Mouse (Mus musculus): Measurements from ENCODE around the gene Igsf3. TPM values are rescaled to one million over a fixed set of nuclear protein-coding genes. Genes with fewer than 3 reads are reported as not detected.

The Igsf3 gene
- polyA plus RNA-seq, 2 experiments: 20.4 to 38.4 TPM

DNA sequence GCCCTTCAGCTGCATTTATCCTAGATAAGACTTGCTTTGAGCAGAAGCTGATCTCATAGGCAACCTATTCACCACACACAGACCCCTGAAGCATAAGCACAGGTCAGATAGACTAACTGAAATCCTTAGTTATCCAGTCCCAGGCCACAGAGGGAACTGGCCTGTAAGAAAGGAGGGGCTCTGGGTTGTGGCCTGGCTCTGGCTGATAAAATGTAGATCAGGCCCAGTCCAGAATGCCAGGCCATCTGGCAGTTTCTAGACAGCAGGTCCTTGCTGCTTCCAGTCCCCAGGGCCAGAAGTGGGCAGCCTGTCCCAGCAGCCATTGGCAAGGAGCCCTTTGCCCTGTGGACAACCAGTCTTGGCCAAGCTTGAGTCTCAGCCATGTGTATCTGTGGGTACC lies 22.4 kb upstream of the Igsf3 start:
- no peak overlapping the region for H3K4me3 ChIP-seq (replicated peaks; ENCODE audit: low read length)
- no peaks in the 10 kb centered on the region for H3K27me3 ChIP-seq (ENCODE audit: control insufficient read depth, insufficient read depth, low read length)
- DNase-seq (ENCODE audit: low spot score) (no peak), ATAC-seq (ENCODE audit: low FRiP score, low read depth) (no peak)
- no peak overlapping the region for H3K27ac ChIP-seq (replicated peaks; ENCODE audit: low read depth, low read length)
- H3K9ac ChIP-seq (ENCODE audit: low read depth, low read length, severe bottlenecking): no peak overlapping the region
- H3K4me1 ChIP-seq (ENCODE audit: control insufficient read depth, insufficient read depth, low read length): peaks cover 14% of the 10 kb centered on the region
- no peaks in the 10 kb centered on the region for H3K9me3 ChIP-seq (ENCODE audit: control insufficient read depth, low read length)
- TF ChIP-seq POLR2A (IDR thresholded peaks at IDR 0.05; ENCODE audit: borderline replicate concordance, extremely low read depth, insufficient read depth, insufficient read length): no peak
- H3K4me2 ChIP-seq (replicated peaks; ENCODE audit: low read depth, low read length, severe bottlenecking): no peak overlapping the region
- no peaks in the 10 kb centered on the region for H3K36me3 ChIP-seq (ENCODE audit: control insufficient read depth, insufficient read depth, low read length)

DNA sequence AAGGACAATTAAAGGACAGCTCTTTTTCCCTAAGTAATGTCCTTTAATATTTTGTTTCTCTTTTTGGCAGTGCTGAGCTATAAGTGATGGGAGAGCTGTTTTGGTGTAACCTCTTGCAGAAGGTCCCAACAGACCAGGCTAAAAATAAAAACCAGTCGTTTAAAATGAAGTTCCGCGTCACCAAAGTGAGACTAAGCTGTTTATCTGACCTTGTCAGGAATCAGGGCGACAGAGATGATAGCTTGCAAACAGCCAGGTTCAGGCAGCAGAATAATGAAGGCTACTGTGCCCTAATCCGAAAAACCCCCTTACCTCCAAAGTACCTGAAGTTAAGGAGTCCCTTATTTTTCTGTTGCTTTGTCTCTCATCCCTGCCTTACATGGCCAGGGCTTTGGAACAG lies 21.2 kb upstream of the Igsf3 start:
- ATAC-seq (ENCODE audit: low FRiP score, low read depth): no peak
- Histone ChIP-seq H3K9me3 (ENCODE audit: control insufficient read depth, low read length) (no peaks in the 10 kb centered on the region), H3K36me3 (ENCODE audit: control insufficient read depth, insufficient read depth, low read length) (no peaks in the 10 kb centered on the region), H3K4me1 (ENCODE audit: control insufficient read depth, insufficient read depth, low read length) (peaks cover 2% of the 10 kb centered on the region), H3K4me3 (replicated peaks; ENCODE audit: low read length) (no peak overlapping the region), H3K27me3 (ENCODE audit: control insufficient read depth, insufficient read depth, low read length) (no peaks in the 10 kb centered on the region), H3K9ac (ENCODE audit: low read depth, low read length, severe bottlenecking) (no peak overlapping the region), H3K4me2 (replicated peaks; ENCODE audit: low read depth, low read length, severe bottlenecking) (no peak overlapping the region), H3K27ac (replicated peaks; ENCODE audit: low read depth, low read length) (no peak overlapping the region)
- TF ChIP-seq POLR2A (IDR thresholded peaks at IDR 0.05; ENCODE audit: borderline replicate concordance, extremely low read depth, insufficient read depth, insufficient read length): no peak
- no peak for DNase-seq (ENCODE audit: low spot score)
- WGBS: 62% methylated on average over 5 of the region's 5 CpGs

DNA sequence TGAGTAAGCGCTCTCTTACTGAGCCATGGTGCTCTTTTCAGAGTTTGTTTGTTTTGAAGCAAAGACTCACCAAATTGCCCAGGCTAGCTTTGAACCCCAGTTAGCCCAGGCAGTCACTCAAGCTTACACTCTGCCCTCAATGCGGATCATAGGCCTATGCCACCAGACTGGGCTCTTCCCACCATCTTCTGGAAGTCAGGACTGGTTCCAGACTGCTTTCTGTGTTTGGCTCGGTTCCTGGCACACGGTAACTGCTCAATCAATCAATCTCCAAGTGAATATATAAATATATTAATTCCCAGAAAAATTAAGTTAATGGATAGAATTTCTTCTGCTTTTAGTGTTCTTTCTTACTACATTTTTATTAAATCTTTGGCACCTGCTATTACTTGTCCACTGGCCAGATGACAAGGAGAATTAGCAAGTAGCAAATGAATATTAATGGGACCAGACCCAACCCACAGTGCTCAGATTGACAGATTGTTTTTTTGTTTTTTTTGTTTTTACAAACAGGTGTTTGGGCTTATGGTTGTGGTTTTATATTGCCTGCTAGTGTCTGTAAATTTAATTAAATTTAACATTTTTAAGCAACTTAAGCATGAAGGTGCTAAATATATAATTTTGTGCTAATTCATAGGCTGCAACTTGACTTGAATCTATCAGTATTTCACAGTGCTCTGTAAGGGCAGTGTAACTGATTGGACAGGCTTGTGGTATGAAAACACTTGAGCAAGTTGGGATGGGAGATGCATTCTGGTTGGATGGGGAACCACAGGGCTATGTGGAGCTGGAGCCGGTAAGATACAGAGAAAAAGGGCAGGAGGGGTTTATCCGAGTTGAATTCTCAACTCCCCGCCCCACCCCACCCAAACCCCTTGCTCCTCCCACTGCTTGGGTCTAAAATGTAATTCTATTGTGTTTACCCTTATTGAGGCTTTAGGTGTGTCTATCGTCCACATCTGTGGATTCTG lies 20.0 kb upstream of the Igsf3 start:
- no peak overlapping the region for H3K9ac ChIP-seq (ENCODE audit: low read depth, low read length, severe bottlenecking)
- H3K4me1 ChIP-seq (ENCODE audit: control insufficient read depth, insufficient read depth, low read length): no peaks in the 10 kb centered on the region
- no peak for DNase-seq (ENCODE audit: low spot score)
- 86% methylated on average over 8 of the region's 8 CpGs for WGBS
- no peaks in the 10 kb centered on the region for H3K36me3 ChIP-seq (ENCODE audit: control insufficient read depth, insufficient read depth, low read length)
- H3K9me3 ChIP-seq (ENCODE audit: control insufficient read depth, low read length): no peaks in the 10 kb centered on the region
- H3K4me3 ChIP-seq (replicated peaks; ENCODE audit: low read length): no peak overlapping the region
- H3K4me2 ChIP-seq (replicated peaks; ENCODE audit: low read depth, low read length, severe bottlenecking): no peak overlapping the region
- no peak for ATAC-seq (ENCODE audit: low FRiP score, low read depth)
- TF ChIP-seq POLR2A (IDR thresholded peaks at IDR 0.05; ENCODE audit: borderline replicate concordance, extremely low read depth, insufficient read depth, insufficient read length): no peak
- no peak overlapping the region for H3K27ac ChIP-seq (replicated peaks; ENCODE audit: low read depth, low read length)
- no peaks in the 10 kb centered on the region for H3K27me3 ChIP-seq (ENCODE audit: control insufficient read depth, insufficient read depth, low read length)

DNA sequence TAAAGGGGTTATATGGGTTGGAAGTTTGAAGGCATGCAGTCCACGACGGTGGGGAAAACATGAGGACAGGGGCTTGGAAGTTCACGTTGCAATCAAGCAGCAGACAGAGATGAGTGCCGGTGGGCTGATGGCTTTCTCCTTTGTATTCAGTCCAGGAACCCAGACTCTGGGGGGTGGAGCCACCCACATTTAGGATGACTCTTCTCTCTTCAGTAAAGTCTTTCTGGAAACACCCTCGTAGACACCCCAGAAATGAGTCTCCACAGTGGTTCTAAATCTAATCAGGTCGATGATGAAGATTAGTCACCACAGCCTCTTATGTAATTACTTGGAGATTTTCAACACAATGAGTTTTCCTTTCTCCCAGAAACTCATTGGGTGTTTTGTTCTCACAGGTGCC lies 16.1 kb upstream of the Igsf3 start:
- no peak for TF ChIP-seq POLR2A (IDR thresholded peaks at IDR 0.05; ENCODE audit: borderline replicate concordance, extremely low read depth, insufficient read depth, insufficient read length)
- Histone ChIP-seq H3K36me3 (ENCODE audit: control insufficient read depth, insufficient read depth, low read length) (no peaks in the 10 kb centered on the region), H3K4me3 (replicated peaks; ENCODE audit: low read length) (no peak overlapping the region), H3K27ac (replicated peaks; ENCODE audit: low read depth, low read length) (no peak overlapping the region), H3K4me2 (replicated peaks; ENCODE audit: low read depth, low read length, severe bottlenecking) (no peak overlapping the region), H3K9ac (ENCODE audit: low read depth, low read length, severe bottlenecking) (no peak overlapping the region), H3K4me1 (ENCODE audit: control insufficient read depth, insufficient read depth, low read length) (peaks cover 6% of the 10 kb centered on the region; the same call in 1 of the 2 replicates), H3K27me3 (ENCODE audit: control insufficient read depth, insufficient read depth, low read length) (no peaks in the 10 kb centered on the region), H3K9me3 (ENCODE audit: control insufficient read depth, low read length) (no peaks in the 10 kb centered on the region)
- no peak for DNase-seq (ENCODE audit: low spot score)
- 87% methylated on average over 6 of the region's 6 CpGs for WGBS
- no peak for ATAC-seq (ENCODE audit: low FRiP score, low read depth)

DNA sequence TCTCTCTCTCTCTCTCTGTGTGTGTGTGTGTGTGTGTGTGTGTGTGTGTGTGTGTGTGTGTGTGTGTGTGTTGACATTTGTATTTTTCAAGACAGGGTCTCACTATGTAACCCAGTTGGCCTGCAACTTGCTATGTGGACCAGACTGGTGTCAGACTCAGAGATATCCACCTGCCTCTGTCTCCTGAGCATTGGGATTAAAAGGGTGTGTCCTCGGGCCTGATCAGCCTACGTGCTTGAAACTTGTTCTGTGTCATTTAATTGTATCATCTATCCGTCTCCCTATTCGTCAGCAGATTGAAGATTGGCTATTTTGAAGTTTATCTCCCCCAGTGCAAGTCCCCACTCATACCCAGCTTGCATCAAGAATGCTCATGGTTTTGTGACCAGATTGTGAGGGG lies 14.5 kb upstream of the Igsf3 start:
- ATAC-seq (ENCODE audit: low FRiP score, low read depth): no peak
- H3K4me1 ChIP-seq (ENCODE audit: control insufficient read depth, insufficient read depth, low read length): peaks cover 9% of the 10 kb centered on the region; the same call in 1 of the 2 replicates
- no peaks in the 10 kb centered on the region for H3K36me3 ChIP-seq (ENCODE audit: control insufficient read depth, insufficient read depth, low read length)
- DNase-seq (ENCODE audit: low spot score): no peak
- WGBS: 78% methylated on average over 4 of the region's 4 CpGs
- no peak overlapping the region for H3K4me3 ChIP-seq (replicated peaks; ENCODE audit: low read length)
- H3K27me3 ChIP-seq (ENCODE audit: control insufficient read depth, insufficient read depth, low read length): no peaks in the 10 kb centered on the region
- H3K9me3 ChIP-seq (ENCODE audit: control insufficient read depth, low read length): no peaks in the 10 kb centered on the region
- H3K9ac ChIP-seq (ENCODE audit: low read depth, low read length, severe bottlenecking): no peak overlapping the region
- no peak for TF ChIP-seq POLR2A (IDR thresholded peaks at IDR 0.05; ENCODE audit: borderline replicate concordance, extremely low read depth, insufficient read depth, insufficient read length)
- H3K4me2 ChIP-seq (replicated peaks; ENCODE audit: low read depth, low read length, severe bottlenecking): no peak overlapping the region
- H3K27ac ChIP-seq (replicated peaks; ENCODE audit: low read depth, low read length): no peak overlapping the region
